Mouse (Mus musculus): ENCODE data around the gene Ccdc173.
"Not testable (repeated sequence)": the region's sequence is repeated elsewhere in the genome, so short reads cannot be mapped to it uniquely, and the experiment has no call there.

The Ccdc173 gene

DNA sequence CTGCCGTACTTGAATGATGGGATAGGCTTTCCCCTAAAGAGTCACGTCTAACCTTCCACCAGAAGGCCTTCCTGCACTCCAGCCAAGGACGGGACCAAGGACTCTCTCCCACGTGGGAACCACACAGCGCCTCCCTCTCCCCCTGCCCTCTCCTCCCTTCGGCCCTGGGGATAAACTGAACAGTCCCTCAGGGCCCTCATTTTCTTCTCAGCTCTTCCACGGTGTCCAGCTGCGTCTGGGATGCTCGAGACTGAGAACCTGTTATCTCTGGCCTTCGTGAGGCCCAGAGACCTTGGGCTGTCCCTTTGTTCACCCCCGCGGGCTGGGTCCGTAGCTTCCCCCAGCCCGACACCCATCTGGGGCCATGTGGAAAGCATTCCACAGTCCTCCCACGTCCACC, 20.8 kb upstream of the Ccdc173 start:
- Histone ChIP-seq H3K9me3 (ENCODE audit: low read length) (no peaks in the 10 kb centered on the region), H3K27me3 (ENCODE audit: insufficient read depth, low read length) (peaks cover 3% of the 10 kb centered on the region; the same call in 1 of the 2 replicates), H3K4me1 (replicated peaks; ENCODE audit: low read depth, low read length) (peaks cover 4% of the 10 kb centered on the region; the same call in 1 of the 2 replicates), H3K36me3 (ENCODE audit: insufficient read depth, low read length) (no peaks in the 10 kb centered on the region), H3K4me3 (replicated peaks; ENCODE audit: low read length) (no peak overlapping the region)
- no peak for TF ChIP-seq CTCF (conservative IDR thresholded peaks at IDR 0.05; ENCODE audit: low read length)
- TF ChIP-seq POU5F1 (IDR thresholded peaks at IDR 0.05; ENCODE audit: borderline replicate concordance, low read length), result no peak
- TF ChIP-seq NANOG (IDR thresholded peaks at IDR 0.05; ENCODE audit: borderline replicate concordance, low read length), result no peak

DNA sequence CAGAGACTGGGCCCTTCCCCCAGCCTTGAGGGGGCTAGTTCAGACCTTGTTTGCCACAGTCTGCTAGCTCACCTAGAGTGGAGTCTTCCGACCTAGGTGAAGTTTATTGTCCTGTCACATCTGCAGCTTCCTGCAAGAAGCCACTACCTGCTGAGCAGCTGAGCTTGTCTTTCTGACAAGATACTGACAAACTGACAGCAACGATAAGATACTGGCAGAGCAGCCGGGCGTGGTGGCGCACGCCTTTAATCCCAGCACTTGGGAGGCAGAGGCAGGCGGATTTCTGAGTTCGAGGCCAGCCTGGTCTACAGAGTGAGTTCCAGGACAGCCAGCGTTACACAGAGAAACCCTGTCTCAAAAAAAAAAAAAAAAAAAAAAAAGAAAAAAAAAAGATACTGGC, 15.3 kb upstream of the Ccdc173 start:
- H3K9me3 ChIP-seq (ENCODE audit: low read length); H3K36me3 ChIP-seq (ENCODE audit: insufficient read depth, low read length); H3K4me3 ChIP-seq (replicated peaks; ENCODE audit: low read length); H3K27me3 ChIP-seq (ENCODE audit: insufficient read depth, low read length): not testable (repeated sequence)
- peaks cover 13% of the 10 kb centered on the region for H3K4me1 ChIP-seq (replicated peaks; ENCODE audit: low read depth, low read length)

DNA sequence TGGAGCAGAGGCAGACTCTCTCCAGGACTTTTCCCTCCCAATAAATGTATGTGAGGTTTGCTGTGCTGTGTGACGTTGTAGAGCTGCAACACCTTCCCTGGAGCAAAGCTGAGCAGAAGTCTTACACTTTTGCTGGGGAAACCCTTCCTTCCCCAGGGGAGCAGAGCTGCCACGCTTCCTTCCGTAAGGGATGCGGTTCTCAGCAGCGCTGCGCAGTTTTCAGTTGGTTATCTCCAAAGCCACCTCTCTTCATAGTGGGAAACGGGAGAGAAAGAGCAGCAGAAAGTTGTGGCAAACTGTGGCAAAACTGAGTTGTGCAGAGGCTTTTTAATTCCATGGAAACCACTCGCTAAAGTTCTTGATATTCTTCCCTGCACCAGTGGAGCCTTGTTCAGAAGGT, 14.4 kb upstream of the Ccdc173 start:
- no peaks in the 10 kb centered on the region for H3K27me3 ChIP-seq (ENCODE audit: insufficient read depth, low read length)
- H3K4me3 ChIP-seq (replicated peaks; ENCODE audit: low read length), result no peak overlapping the region
- H3K4me1 ChIP-seq (replicated peaks; ENCODE audit: low read depth, low read length), result peaks cover 13% of the 10 kb centered on the region
- no peaks in the 10 kb centered on the region for H3K36me3 ChIP-seq (ENCODE audit: insufficient read depth, low read length)
- TF ChIP-seq POU5F1 (IDR thresholded peaks at IDR 0.05; ENCODE audit: borderline replicate concordance, low read length) (no peak), NANOG (IDR thresholded peaks at IDR 0.05; ENCODE audit: borderline replicate concordance, low read length) (no peak), CTCF (conservative IDR thresholded peaks at IDR 0.05; ENCODE audit: low read length) (no peak)
- peaks cover 5% of the 10 kb centered on the region; the same call in 1 of the 2 replicates for H3K9me3 ChIP-seq (ENCODE audit: low read length)

DNA sequence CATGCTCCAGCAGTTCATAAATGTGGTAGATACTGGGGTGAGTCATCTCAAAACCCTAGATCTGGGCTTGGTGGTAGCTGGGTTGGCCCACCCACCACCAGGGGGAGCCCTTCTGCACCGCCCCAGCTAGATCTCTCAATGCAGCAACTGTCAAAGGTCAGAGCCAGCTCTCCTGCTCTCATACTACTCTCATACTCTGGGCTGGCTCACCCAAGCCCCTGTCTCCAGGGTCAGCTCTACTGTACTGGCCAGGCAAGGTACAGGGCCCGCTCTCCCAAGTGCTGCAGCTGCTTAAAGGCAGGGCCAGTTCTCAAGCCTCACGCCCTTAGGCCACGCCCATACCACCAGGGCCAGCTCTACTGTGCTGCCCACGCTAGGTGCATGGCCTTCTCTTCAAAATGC, 13.5 kb upstream of the Ccdc173 start:
- TF ChIP-seq NANOG (IDR thresholded peaks at IDR 0.05; ENCODE audit: borderline replicate concordance, low read length) (no peak), POU5F1 (IDR thresholded peaks at IDR 0.05; ENCODE audit: borderline replicate concordance, low read length) (no peak), CTCF (conservative IDR thresholded peaks at IDR 0.05; ENCODE audit: low read length) (peak; percentile 93)

DNA sequence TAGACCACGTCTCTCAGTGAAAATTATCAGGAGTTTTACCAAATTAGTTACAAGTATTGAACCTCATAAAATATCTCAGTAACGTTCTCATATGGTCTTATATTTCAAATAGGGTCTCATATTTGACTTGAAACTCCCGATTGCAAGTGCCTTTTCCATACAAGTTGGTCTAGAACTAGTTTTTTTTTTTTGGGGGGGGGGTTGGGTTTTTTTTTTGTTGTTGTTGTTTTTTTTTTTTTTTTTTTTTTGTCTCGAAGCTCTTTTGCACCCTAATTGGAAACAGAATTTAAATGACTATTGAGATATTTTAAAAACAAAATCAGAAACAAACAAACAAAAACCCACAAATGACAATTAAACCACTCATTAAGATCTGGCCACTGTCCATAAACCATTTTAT, 1.3 kb upstream of the Ccdc173 start:
- Histone ChIP-seq H3K4me1 (replicated peaks; ENCODE audit: low read depth, low read length) (peaks cover 21% of the 10 kb centered on the region), H3K4me3 (replicated peaks; ENCODE audit: low read length) (no peak overlapping the region), H3K9me3 (ENCODE audit: low read length) (no peaks in the 10 kb centered on the region), H3K36me3 (ENCODE audit: insufficient read depth, low read length) (peaks cover 16% of the 10 kb centered on the region), H3K27me3 (ENCODE audit: insufficient read depth, low read length) (no peaks in the 10 kb centered on the region)
- TF ChIP-seq CTCF (conservative IDR thresholded peaks at IDR 0.05; ENCODE audit: low read length), result no peak

More for the DNA sequence above, 13.5 kb upstream of the Ccdc173 start:
- Histone ChIP-seq H3K4me3 (replicated peaks; ENCODE audit: low read length) (peak overlapping the region; percentile 53), H3K27me3 (ENCODE audit: insufficient read depth, low read length) (no peaks in the 10 kb centered on the region), H3K9me3 (ENCODE audit: low read length) (peaks cover 5% of the 10 kb centered on the region; the same call in 1 of the 2 replicates), H3K36me3 (ENCODE audit: insufficient read depth, low read length) (no peaks in the 10 kb centered on the region), H3K4me1 (replicated peaks; ENCODE audit: low read depth, low read length) (peaks cover 13% of the 10 kb centered on the region)

DNA sequence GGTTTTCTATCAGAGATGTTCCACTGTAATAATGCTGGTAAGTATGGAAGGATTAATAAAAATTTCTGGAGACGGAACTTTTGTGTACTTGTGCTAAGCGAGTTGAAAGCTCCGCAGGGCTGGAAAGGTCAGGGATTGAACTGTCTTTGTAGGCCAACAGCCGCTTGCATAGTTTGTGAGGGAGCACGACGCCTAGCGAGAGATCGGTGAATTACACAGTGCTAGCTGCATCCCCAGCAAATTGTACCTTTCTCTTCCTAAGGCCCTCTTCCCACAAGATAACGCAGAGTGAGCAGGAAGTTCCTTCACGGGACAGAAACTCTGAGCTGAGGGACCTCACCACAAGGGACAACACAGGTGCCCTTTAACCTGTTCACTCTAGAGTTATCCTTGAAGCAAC, 910 bp upstream of the Ccdc173 start:
- H3K9me3 ChIP-seq (ENCODE audit: low read length), result no peaks in the 10 kb centered on the region
- TF ChIP-seq POU5F1 (IDR thresholded peaks at IDR 0.05; ENCODE audit: borderline replicate concordance, low read length), result no peak
- TF ChIP-seq CTCF (conservative IDR thresholded peaks at IDR 0.05; ENCODE audit: low read length), result peak; percentile 99
- H3K27me3 ChIP-seq (ENCODE audit: insufficient read depth, low read length), result no peaks in the 10 kb centered on the region
- peaks cover 11% of the 10 kb centered on the region for H3K36me3 ChIP-seq (ENCODE audit: insufficient read depth, low read length)
- peaks cover 21% of the 10 kb centered on the region for H3K4me1 ChIP-seq (replicated peaks; ENCODE audit: low read depth, low read length)
- peak overlapping the region; percentile 87 for H3K4me3 ChIP-seq (replicated peaks; ENCODE audit: low read length)

DNA sequence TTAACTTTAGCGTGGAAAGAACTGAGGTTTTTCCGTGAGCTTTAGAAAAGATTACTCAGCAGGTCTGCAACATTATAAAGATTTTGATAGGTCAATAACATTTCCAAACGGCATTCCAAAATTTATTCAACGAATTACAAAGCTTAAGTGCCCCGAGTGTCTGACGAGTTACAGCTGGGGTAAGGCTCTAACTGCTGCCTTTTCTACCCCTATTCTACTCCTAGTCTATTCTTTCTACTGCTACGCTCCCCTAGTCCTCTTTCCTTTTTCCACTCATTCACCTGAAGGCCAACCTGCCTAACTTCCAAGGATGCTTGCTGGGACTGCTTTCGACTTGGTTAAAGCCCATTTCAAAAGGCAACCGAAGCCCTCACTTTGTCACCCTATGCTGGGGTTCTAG, 401 bp downstream of the Ccdc173 start:
- TF ChIP-seq POU5F1 (IDR thresholded peaks at IDR 0.05; ENCODE audit: borderline replicate concordance, low read length) (no peak), CTCF (conservative IDR thresholded peaks at IDR 0.05; ENCODE audit: low read length) (no peak), NANOG (IDR thresholded peaks at IDR 0.05; ENCODE audit: borderline replicate concordance, low read length) (no peak)
- H3K9me3 ChIP-seq (ENCODE audit: low read length), result no peaks in the 10 kb centered on the region
- peaks cover 11% of the 10 kb centered on the region for H3K36me3 ChIP-seq (ENCODE audit: insufficient read depth, low read length)
- peaks cover 21% of the 10 kb centered on the region for H3K4me1 ChIP-seq (replicated peaks; ENCODE audit: low read depth, low read length)
- peak overlapping the region; percentile 87 for H3K4me3 ChIP-seq (replicated peaks; ENCODE audit: low read length)
- H3K27me3 ChIP-seq (ENCODE audit: insufficient read depth, low read length), result no peaks in the 10 kb centered on the region

DNA sequence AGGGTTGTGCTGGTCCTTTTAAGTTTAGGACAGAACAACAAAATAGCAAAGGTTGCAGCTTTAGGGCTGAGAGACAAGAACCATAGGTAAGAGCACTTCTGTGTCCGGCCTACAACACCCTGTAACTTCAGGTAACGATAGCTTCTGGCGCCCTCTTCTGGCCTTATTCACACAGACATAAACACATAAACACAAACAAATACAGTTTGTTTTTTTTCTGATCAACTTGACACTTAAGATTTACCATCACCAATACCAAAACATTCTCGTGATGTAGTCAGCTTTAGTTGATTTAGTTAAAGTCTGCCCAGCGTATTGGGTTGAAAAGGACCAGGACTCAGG, 10.6 kb downstream of the Ccdc173 start:
- Histone ChIP-seq H3K36me3 (ENCODE audit: insufficient read depth, low read length) (no peaks in the 10 kb centered on the region), H3K9me3 (ENCODE audit: low read length) (no peaks in the 10 kb centered on the region), H3K27me3 (ENCODE audit: insufficient read depth, low read length) (no peaks in the 10 kb centered on the region), H3K4me3 (replicated peaks; ENCODE audit: low read length) (no peak overlapping the region), H3K4me1 (replicated peaks; ENCODE audit: low read depth, low read length) (no peaks in the 10 kb centered on the region)
- peak; percentile 48 for TF ChIP-seq CTCF (conservative IDR thresholded peaks at IDR 0.05; ENCODE audit: low read length)
- TF ChIP-seq NANOG (IDR thresholded peaks at IDR 0.05; ENCODE audit: borderline replicate concordance, low read length), result no peak
- TF ChIP-seq POU5F1 (IDR thresholded peaks at IDR 0.05; ENCODE audit: borderline replicate concordance, low read length), result no peak

DNA sequence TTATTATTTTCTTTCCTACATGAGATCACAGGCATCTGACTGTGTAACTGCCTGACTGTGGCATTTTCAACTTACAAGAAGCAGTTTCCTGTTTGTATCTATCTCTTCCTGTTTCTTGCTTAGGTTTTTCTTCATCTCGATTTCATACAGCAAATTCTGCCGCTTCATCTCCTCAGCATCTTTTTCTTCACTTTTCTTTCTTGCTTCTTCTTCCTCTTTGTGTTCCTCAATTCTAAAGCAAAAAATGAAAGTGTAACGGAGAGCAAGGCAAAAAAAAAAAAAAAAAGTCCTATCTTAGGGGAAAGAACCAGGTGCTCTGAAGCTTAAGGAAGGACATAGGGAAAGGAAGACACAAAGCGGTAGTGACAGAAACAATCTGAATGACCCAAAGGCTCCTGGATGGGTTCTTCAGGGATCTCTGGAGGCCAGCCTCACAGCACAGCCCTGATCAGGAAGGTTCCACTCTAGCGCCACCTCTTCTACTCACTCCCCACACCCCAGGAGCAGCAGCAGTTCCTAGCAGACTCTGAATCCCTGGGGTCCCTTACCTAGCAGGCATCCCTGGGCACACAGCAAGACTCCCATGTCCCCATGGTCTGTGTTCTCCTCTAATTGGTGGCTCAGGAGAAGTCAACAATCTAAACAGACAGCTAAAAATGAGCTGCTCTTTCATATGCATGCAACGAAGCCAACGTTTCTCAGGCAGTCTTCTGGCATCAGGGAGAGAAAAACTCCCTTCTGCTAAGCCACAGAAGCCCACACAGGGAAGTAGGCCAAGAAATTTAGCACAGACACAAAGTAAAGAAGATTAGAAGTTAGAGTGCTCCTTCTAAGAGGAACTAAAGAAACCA, 11.2 kb downstream of the Ccdc173 start:
- H3K4me3 ChIP-seq (replicated peaks; ENCODE audit: low read length), result no peak overlapping the region
- no peaks in the 10 kb centered on the region for H3K36me3 ChIP-seq (ENCODE audit: insufficient read depth, low read length)
- no peaks in the 10 kb centered on the region for H3K9me3 ChIP-seq (ENCODE audit: low read length)
- TF ChIP-seq POU5F1 (IDR thresholded peaks at IDR 0.05; ENCODE audit: borderline replicate concordance, low read length) (no peak), NANOG (IDR thresholded peaks at IDR 0.05; ENCODE audit: borderline replicate concordance, low read length) (no peak), CTCF (conservative IDR thresholded peaks at IDR 0.05; ENCODE audit: low read length) (no peak)
- no peaks in the 10 kb centered on the region for H3K27me3 ChIP-seq (ENCODE audit: insufficient read depth, low read length)
- no peaks in the 10 kb centered on the region for H3K4me1 ChIP-seq (replicated peaks; ENCODE audit: low read depth, low read length)

Data from E14TG2a.4 (cell line).